Mouse (Mus musculus) hematopoietic stem cell, adult 5-6 weeks (primary cell): ENCODE measurements around the gene Btbd35f18. TPM values are rescaled to one million over a fixed set of nuclear protein-coding genes. Genes with fewer than 3 reads are reported as not detected.
"Not testable (repeated sequence)": the region's sequence is repeated elsewhere in the genome, so short reads cannot be mapped to it uniquely, and the experiment has no call there.

Experiments
- ATAC-seq, 2 experiments: fragments of 125-278 bp in 1 of 2; replicated peaks in 1 of 2; 2 replicates each; pipeline ENCODE4 v1.8.0; 2016 to 2017; ENCODE audit warnings: inconsistent platforms in 2 of 2, mild to moderate bottlenecking in 2 of 2, moderate number of reproducible peaks in 2 of 2, low read depth in 1 of 2, moderate TSS enrichment in 1 of 2; ENCODE audit not compliant: low FRiP score in 2 of 2, poor library complexity in 2 of 2, severe bottlenecking in 2 of 2, insufficient read depth in 1 of 2, low TSS enrichment in 1 of 2
- total RNA-seq: library from RNA; stranded (forward); fragments of 172-1452, 232-1000 nt; gene quantifications from 2 replicates; pipeline ENCODE4 v1.2.3, GENCODE M21; 2017

Gene Btbd35f18
- not detected in 2 replicates for total RNA-seq

GRCm38 (mm10) chrX:3699933-3700332, at the start of gene Btbd35f18:
Gene Btbd35f18 (plus strand): TSS chrX:3700233.
- ATAC-seq = not testable (repeated sequence)

Other genes with a start within 250 kb of the Btbd35f18 start
- not detected in 2 replicates for gene Btbd35f10, start 52.7 kb downstream of the Btbd35f18 start, total RNA-seq